Mouse (Mus musculus): ENCODE results near the gene Tmem243. TPM values are rescaled to one million over a fixed set of nuclear protein-coding genes. Genes with fewer than 3 reads are reported as not detected.

The Tmem243 gene
- polyA plus RNA-seq, 1 experiment from 2014 or later: 116 TPM

DNA sequence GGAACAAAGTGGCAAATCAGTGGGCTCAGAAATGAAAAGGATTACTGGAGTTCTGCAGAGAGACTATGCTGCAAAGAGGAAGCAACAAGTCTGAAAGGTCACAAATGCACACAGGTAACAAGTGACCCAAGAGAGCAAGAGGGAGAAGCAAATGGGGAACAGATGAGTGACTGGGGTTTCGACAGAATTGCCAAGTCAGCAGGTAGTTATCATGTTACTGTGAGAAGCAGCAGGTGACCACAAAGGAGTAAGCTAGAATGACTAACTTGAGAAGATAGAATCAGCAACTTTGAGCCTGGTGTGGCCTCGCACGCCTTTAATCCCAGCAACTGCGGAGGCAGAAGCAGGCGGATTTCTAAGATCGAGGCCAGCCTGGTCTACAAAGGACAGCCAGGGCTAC is 41.9 kb downstream of the Tmem243 start:
- no peak overlapping the region for H3K27ac ChIP-seq (ENCODE audit: low read depth, low read length)
- no peak for TF ChIP-seq CTCF (IDR thresholded peaks at IDR 0.05; ENCODE audit: low read depth)
- no peak overlapping the region for H3K9ac ChIP-seq (ENCODE audit: low read depth, low read length)
- no peaks in the 10 kb centered on the region for H3K27me3 ChIP-seq (replicated peaks; ENCODE audit: control insufficient read depth, insufficient read depth, low read length)
- peaks cover 11% of the 10 kb centered on the region for H3K36me3 ChIP-seq (ENCODE audit: control insufficient read depth, insufficient read depth)
- H3K4me2 ChIP-seq (replicated peaks; ENCODE audit: low read depth): no peak overlapping the region
- ATAC-seq: peak; percentile 38; the same call in 1 of the 2 replicates
- WGBS: 72% methylated on average over 6 of the region's 6 CpGs
- H3K4me3 ChIP-seq (ENCODE audit: low read depth, low read length): no peak overlapping the region
- no peaks in the 10 kb centered on the region for H3K4me1 ChIP-seq (replicated peaks; ENCODE audit: control insufficient read depth, insufficient read depth, low read length)
- H3K9me3 ChIP-seq (ENCODE audit: control insufficient read depth): no peaks in the 10 kb centered on the region

DNA sequence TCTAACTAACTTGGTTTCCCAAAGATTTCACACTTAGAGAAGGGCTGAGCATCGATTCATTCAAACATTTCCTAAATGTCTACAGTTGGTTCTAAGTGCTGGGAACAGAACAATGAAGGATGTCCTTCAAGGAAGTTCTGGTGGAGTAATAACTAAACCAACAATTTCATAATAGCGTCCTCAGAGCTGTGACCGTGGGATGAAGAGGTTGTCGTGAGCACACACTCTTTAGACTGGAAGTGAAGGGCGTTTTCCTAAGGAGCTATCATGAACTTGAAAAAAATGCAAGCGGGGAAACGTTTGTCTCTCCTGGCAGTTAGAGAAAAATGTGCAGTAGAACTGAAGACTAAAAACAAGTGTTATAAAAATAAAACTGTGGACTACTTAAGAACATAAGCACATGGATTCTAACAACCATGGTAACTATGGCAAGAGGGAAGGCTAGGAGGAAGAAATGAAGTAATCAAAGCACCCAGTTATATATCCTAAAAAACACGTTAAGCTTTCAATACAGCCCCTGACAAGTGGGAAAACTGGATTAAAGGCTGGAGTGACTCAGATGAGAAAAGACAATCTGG is 48.9 kb downstream of the Tmem243 start:
- TF ChIP-seq CTCF (IDR thresholded peaks at IDR 0.05; ENCODE audit: low read depth): no peak
- ATAC-seq: no peak
- Histone ChIP-seq H3K27me3 (replicated peaks; ENCODE audit: control insufficient read depth, insufficient read depth, low read length) (no peaks in the 10 kb centered on the region), H3K4me1 (replicated peaks; ENCODE audit: control insufficient read depth, insufficient read depth, low read length) (no peaks in the 10 kb centered on the region), H3K9me3 (ENCODE audit: control insufficient read depth) (no peaks in the 10 kb centered on the region), H3K36me3 (ENCODE audit: control insufficient read depth, insufficient read depth) (peaks cover 12% of the 10 kb centered on the region), H3K27ac (ENCODE audit: low read depth, low read length) (no peak overlapping the region), H3K4me2 (replicated peaks; ENCODE audit: low read depth) (no peak overlapping the region), H3K4me3 (ENCODE audit: low read depth, low read length) (no peak overlapping the region), H3K9ac (ENCODE audit: low read depth, low read length) (no peak overlapping the region)
- WGBS: 81% methylated on average over 8 of the region's 8 CpGs

DNA sequence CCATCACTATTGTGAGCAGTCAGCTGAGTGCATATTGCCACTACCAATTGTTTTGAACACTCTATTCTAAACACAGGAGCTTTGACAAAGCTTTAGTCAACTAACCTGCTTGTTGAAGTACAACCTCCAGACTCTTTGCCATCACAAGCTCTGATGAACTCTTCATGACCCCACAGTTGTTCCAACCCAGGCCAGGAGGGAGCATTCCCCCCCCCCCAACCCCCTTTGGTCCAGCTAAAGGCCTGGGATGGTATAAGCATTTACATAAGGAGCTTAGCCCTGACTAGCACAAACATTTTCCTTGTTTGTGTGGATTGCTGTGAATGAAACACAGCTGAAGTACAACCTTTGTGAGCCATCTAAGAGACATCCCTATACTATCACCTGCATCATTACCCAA is 56.3 kb downstream of the Tmem243 start:
- no peak overlapping the region for H3K4me2 ChIP-seq (replicated peaks; ENCODE audit: low read depth)
- TF ChIP-seq CTCF (IDR thresholded peaks at IDR 0.05; ENCODE audit: low read depth): no peak
- no peaks in the 10 kb centered on the region for H3K36me3 ChIP-seq (ENCODE audit: control insufficient read depth, insufficient read depth)
- no peaks in the 10 kb centered on the region for H3K4me1 ChIP-seq (replicated peaks; ENCODE audit: control insufficient read depth, insufficient read depth, low read length)
- H3K27me3 ChIP-seq (replicated peaks; ENCODE audit: control insufficient read depth, insufficient read depth, low read length): no peaks in the 10 kb centered on the region
- no peak overlapping the region for H3K9ac ChIP-seq (ENCODE audit: low read depth, low read length)
- no peaks in the 10 kb centered on the region for H3K9me3 ChIP-seq (ENCODE audit: control insufficient read depth)
- no peak overlapping the region for H3K27ac ChIP-seq (ENCODE audit: low read depth, low read length)
- no peak for ATAC-seq
- no peak overlapping the region for H3K4me3 ChIP-seq (ENCODE audit: low read depth, low read length)

DNA sequence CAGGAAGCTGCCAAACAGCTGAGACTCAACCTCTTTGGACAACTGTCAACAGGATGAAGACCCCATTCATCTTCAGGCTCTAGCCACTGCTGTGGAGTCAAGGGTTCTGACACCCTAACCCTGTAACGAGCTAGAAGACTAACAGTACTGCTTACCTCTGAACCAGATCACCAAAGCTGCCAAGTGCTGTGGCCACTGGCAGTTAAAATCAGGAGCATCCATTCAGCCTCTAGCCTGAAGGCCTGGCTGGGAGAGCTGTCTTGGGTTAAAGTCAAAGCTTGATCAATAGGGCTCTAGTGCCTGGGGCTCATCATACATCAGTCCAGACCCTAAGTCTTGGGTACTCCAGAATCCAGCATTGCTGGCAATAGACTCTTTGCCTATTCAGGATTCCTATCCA is 56.9 kb downstream of the Tmem243 start:
- 90% methylated on average over 1 of the region's 1 CpGs for WGBS
- H3K9me3 ChIP-seq (ENCODE audit: control insufficient read depth): no peaks in the 10 kb centered on the region
- no peak overlapping the region for H3K27ac ChIP-seq (ENCODE audit: low read depth, low read length)
- no peak for TF ChIP-seq CTCF (IDR thresholded peaks at IDR 0.05; ENCODE audit: low read depth)
- H3K4me2 ChIP-seq (replicated peaks; ENCODE audit: low read depth): no peak overlapping the region
- H3K4me1 ChIP-seq (replicated peaks; ENCODE audit: control insufficient read depth, insufficient read depth, low read length): peaks cover 2% of the 10 kb centered on the region
- H3K27me3 ChIP-seq (replicated peaks; ENCODE audit: control insufficient read depth, insufficient read depth, low read length): no peaks in the 10 kb centered on the region
- no peak overlapping the region for H3K4me3 ChIP-seq (ENCODE audit: low read depth, low read length)
- H3K36me3 ChIP-seq (ENCODE audit: control insufficient read depth, insufficient read depth): no peaks in the 10 kb centered on the region
- ATAC-seq: no peak
- no peak overlapping the region for H3K9ac ChIP-seq (ENCODE audit: low read depth, low read length)

DNA sequence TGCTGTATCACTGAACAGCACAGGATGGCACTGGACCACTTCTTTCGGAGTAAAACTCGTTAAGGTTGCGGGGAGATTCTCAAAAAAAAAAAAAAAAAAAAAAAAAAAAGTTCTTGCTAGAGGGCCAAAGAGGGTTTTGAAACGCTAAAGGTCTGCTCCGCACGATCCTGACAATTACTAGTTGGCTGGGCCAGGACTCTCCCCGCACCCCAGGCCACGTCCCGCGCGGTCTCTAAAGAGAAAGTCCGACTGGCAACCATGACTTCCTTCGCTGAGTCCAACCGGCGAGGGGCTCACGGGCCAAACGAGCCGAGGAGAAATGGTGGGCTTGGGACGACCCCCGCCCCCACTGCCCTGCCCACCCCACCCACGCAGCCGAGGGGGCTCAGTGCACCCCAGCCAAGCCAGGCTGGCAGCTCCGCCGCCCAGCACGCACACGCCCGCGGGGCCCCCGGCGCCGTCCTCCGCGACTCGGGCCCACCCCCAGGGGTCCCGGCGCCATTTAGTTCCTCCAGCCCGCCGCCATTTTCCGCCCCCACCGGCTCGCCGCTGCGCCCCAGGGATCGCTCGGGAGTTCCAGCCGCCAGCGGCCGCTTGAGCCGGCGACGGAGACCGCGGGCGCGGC is 60.5 kb downstream of the Tmem243 start:
- under 1% methylated on average over 50 of the region's 55 CpGs for WGBS
- Histone ChIP-seq H3K27me3 (replicated peaks; ENCODE audit: control insufficient read depth, insufficient read depth, low read length) (no peaks in the 10 kb centered on the region), H3K4me3 (ENCODE audit: low read depth, low read length) (peak overlapping the region; percentile 95), H3K4me1 (replicated peaks; ENCODE audit: control insufficient read depth, insufficient read depth, low read length) (peaks cover 7% of the 10 kb centered on the region), H3K4me2 (replicated peaks; ENCODE audit: low read depth) (peak overlapping the region; percentile 75), H3K9me3 (ENCODE audit: control insufficient read depth) (no peaks in the 10 kb centered on the region), H3K27ac (ENCODE audit: low read depth, low read length) (peak overlapping the region; percentile 100), H3K36me3 (ENCODE audit: control insufficient read depth, insufficient read depth) (no peaks in the 10 kb centered on the region), H3K9ac (ENCODE audit: low read depth, low read length) (peak overlapping the region; percentile 99)
- no peak for TF ChIP-seq CTCF (IDR thresholded peaks at IDR 0.05; ENCODE audit: low read depth)
- peak; percentile 18 for ATAC-seq

DNA sequence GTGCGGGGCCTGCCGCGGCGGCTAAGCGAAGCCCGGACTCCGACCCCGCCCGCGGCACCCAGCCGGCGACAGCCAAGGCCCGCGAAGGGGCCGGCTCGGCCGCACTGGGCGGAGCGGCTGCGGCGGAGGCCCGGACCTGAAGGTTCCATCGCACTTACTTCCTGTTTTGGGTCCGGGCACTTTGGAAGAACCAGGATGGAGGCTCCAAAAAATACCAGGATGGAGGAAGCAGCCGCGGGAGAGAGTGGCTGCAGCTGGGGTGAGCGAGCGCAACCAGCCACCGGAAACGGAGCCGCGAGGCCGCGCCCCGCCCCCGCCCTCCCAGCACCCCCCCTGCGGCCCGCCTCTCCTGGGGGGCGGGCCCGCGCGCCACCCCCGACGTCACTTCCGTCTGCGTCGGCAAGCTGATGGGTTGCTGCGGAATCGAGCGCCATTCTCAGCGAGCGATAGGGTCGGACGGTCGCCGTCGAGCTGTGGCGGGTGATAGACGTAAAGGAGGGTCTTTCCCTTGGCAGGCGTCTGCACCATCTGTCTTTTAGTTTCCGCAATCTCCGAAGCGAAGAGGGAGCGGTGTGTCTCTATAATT is 61.1 kb downstream of the Tmem243 start, which contains the start of gene Dmtf1:
Dmtf1 (minus strand) TSS at position 321 of the 586 bp plus-strand sequence.
- no peak for TF ChIP-seq CTCF (IDR thresholded peaks at IDR 0.05; ENCODE audit: low read depth)
- Histone ChIP-seq H3K9ac (ENCODE audit: low read depth, low read length) (peak within 1 kb of the TSS; percentile 99), H3K9me3 (ENCODE audit: control insufficient read depth) (no peaks in the 10 kb centered on the region), H3K27ac (ENCODE audit: low read depth, low read length) (peak within 1 kb of the TSS; percentile 100), H3K27me3 (replicated peaks; ENCODE audit: control insufficient read depth, insufficient read depth, low read length) (no peaks in the 10 kb centered on the region), H3K36me3 (ENCODE audit: control insufficient read depth, insufficient read depth) (no peaks in the 10 kb centered on the region), H3K4me2 (replicated peaks; ENCODE audit: low read depth) (peak within 1 kb of the TSS; percentile 75), H3K4me3 (ENCODE audit: low read depth, low read length) (peak within 1 kb of the TSS; percentile 95), H3K4me1 (replicated peaks; ENCODE audit: control insufficient read depth, insufficient read depth, low read length) (peaks cover 7% of the 10 kb centered on the region)
- ATAC-seq: peak; percentile 98
- 1% methylated on average over 60 of the region's 64 CpGs for WGBS
